In the genomic region with DNA sequence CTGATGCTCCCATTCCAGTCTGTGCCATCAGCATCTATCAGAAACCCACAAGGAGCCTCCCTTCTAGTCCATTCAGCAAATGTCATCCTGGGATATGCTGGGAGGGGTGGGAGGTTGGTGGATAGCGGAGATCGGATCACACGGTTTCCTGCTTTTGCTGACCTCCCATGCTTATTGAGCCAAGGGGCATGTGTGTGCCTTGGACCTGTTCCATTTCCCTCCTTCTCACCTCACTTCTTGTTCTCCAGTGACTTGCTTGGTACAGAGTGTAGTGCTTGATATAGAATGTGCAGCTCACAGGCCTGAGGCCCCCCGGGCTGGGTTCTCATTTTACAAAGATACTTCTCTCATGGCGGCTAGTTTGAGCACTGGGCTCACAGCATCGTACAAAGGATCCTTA, we compare ENCODE assay signal across 13 mouse cellular contexts. TPM values are rescaled to one million over a fixed set of nuclear protein-coding genes. Genes with fewer than 3 reads are reported as not detected.
DNase-seq lines count a peak whose midpoint lies in the region; TF ChIP-seq lines count a peak whose summit lies in the region.
"Had no signal": no experiment of that assay in that cellular context is flagged by ENCODE, and none has a peak within 500 bp of the region (broad histone marks: within the 10 kb centered on the region; RNA-seq: fewer than 3 reads in every experiment).

No protein-coding gene starts in this region.

- intact Hi-C loops in heart, postnatal 25 days (cut with DNase I), result loop anchor here (5.0 kb wide), 3 partner anchors 45 to 480 kb away; a partner anchor contains a TSS

- H3K27ac ChIP-seq in thymus, adult 2 months (ENCODE audit: control insufficient read depth, insufficient read depth, low read length), result no peak overlapping the region

- no peak for TF ChIP-seq CTCF in thymus, adult 2 months (IDR thresholded peaks at IDR 0.05; ENCODE audit: borderline replicate concordance, control insufficient read depth, extremely low read depth, insufficient read depth, low read length, poor library complexity)

- no peak for TF ChIP-seq POLR2A in thymus, adult 2 months (IDR thresholded peaks at IDR 0.05; ENCODE audit: control insufficient read depth, extremely low read depth, insufficient read depth, low read length, poor library complexity)

- DNase-seq in heart, adult 11 months, result peak; percentile 95
- DNase-seq in heart, postnatal 25 days (ENCODE audit: low spot score), result no peak
- DNase-seq in lung, postnatal 10 days, result peak; percentile 40
- no peak for DNase-seq in lung, postnatal 14 days
- DNase-seq in kidney, adult 9 months, result peak; percentile 64
- no peak for DNase-seq in natural killer cell, adult 2 months (ENCODE audit: low spot score in 2 of 2)
- DNase-seq in ovary, postnatal 10 days (ENCODE audit: low spot score), result no peak
- DNase-seq in thymus, adult 2 months, result no peak
- DNase-seq: cerebellum, postnatal 25 days; layer of hippocampus, adult 9-11 months; left cerebral cortex, postnatal 4 days; liver, postnatal 0 days; spleen, adult 18-20 months had no signal

- H3K4me3 ChIP-seq in thymus, adult 2 months (ENCODE audit: control insufficient read depth, insufficient read depth, low read length), result no peak overlapping the region

- H3K27me3 ChIP-seq in thymus, adult 2 months (ENCODE audit: control insufficient read depth, insufficient read depth, low read length), result no peaks in the 10 kb centered on the region

- H3K36me3 ChIP-seq in thymus, adult 2 months (ENCODE audit: control insufficient read depth, insufficient read depth, low read length), result no peaks in the 10 kb centered on the region

- no peaks in the 10 kb centered on the region for H3K4me1 ChIP-seq in thymus, adult 2 months (replicated peaks; ENCODE audit: control insufficient read depth, insufficient read depth, low read length)

- WGBS in thymus, adult 2 months, result 92% methylated on average over 6 of the region's 6 CpGs

RNA-seq across cellular contexts. Expression of a gene that starts 43.7 kb away (rescaled TPM):
- 10 to 100 TPM; 13.7 to 14.1 TPM for total RNA-seq in heart, postnatal 25 days (2021)
- 3.1 TPM in 2 replicates for polyA plus RNA-seq in thymus, adult 2 months (2012; rRNA removed)

Comparison
In these comparisons a context has a peak if more than half of its experiments do, and no peak if none do; other contexts are left out.
1. DNase-seq: peak in heart, adult 11 months (single experiment), lung, postnatal 10 days (single experiment) and kidney, adult 9 months (single experiment); none in heart, postnatal 25 days (single experiment), lung, postnatal 14 days (single experiment), natural killer cell, adult 2 months (0 of 2), ovary, postnatal 10 days (single experiment) and thymus, adult 2 months (single experiment).